Mouse (Mus musculus) layer of hippocampus, postnatal 36 days (tissue): ENCODE measurements at regions not wholly inside any gene's neighbourhood (a gene's known extent, or its start where the extent isn't known, plus 50 kb on each side); places are given as distances from the start of the nearest gene placed in this dataset.

ENCODE experiments used
- DNase-seq, 2 experiments: peaks; one replicate each; pipeline ENCODE4 v3.0.0; 2022

- no peak for DNase-seq
Measured at GRCm38 (mm10) chr13:53902831-53903230, 152.7 kb downstream of the Drd1 start.

GRCm38 (mm10) chr13:53900406-53901025 lies 155.0 kb downstream of the Drd1 start:
- no peak for DNase-seq

- DNase-seq: no peak
Measured at GRCm38 (mm10) chr13:53898351-53898750, 157.2 kb downstream of the Drd1 start.

GRCm38 (mm10) chr13:53897176-53897575 lies 158.3 kb downstream of the Drd1 start:
- no peak for DNase-seq

- DNase-seq: no peak
Measured at GRCm38 (mm10) chr13:53888411-53888810, 167.1 kb downstream of the Drd1 start.

- DNase-seq: no peak
Measured at GRCm38 (mm10) chr13:53885756-53886155, 169.7 kb downstream of the Drd1 start.

- DNase-seq: no peak
Measured at GRCm38 (mm10) chr13:53883206-53883605, 172.3 kb downstream of the Drd1 start.

- no peak for DNase-seq
Measured at GRCm38 (mm10) chr13:53880466-53881250, 174.8 kb downstream of the Drd1 start.

- no peak for DNase-seq
Measured at GRCm38 (mm10) chr13:53875546-53875945, 180.0 kb downstream of the Drd1 start.

- no peak for DNase-seq
Measured at GRCm38 (mm10) chr13:53865323-53865722, 190.2 kb downstream of the Drd1 start.

GRCm38 (mm10) chr13:53862336-53862735 lies 193.2 kb downstream of the Drd1 start:
- DNase-seq: peak; percentile 14 to 21

- DNase-seq: no peak
Measured at GRCm38 (mm10) chr13:53854196-53854595, 201.3 kb downstream of the Drd1 start.

GRCm38 (mm10) chr13:53850146-53850545 lies 205.4 kb downstream of the Drd1 start:
- DNase-seq: no peak

GRCm38 (mm10) chr13:53846221-53846620 lies 209.3 kb downstream of the Drd1 start:
- no peak for DNase-seq

- peak; percentile 40 to 41 for DNase-seq
Measured at GRCm38 (mm10) chr13:53845786-53846185, 209.7 kb downstream of the Drd1 start.

- peak in 1 of 2 experiments; percentile 12 for DNase-seq
Measured at GRCm38 (mm10) chr13:53825957-53826580, 229.4 kb downstream of the Drd1 start.

GRCm38 (mm10) chr13:53822061-53822460 lies 233.4 kb downstream of the Drd1 start:
- no peak for DNase-seq

- peak in 1 of 2 experiments; percentile 11 for DNase-seq
Measured at GRCm38 (mm10) chr13:53815629-53816028, 239.9 kb downstream of the Drd1 start.

GRCm38 (mm10) chr13:53814088-53814487 lies 241.4 kb downstream of the Drd1 start:
- no peak for DNase-seq

GRCm38 (mm10) chr13:53811862-53812261 lies 243.6 kb downstream of the Drd1 start:
- DNase-seq: peak; percentile 23 to 25

GRCm38 (mm10) chr13:53811151-53811550 lies 244.4 kb downstream of the Drd1 start:
- no peak for DNase-seq

- DNase-seq: no peak
Measured at GRCm38 (mm10) chr13:53807791-53808525, 247.5 kb downstream of the Drd1 start.

GRCm38 (mm10) chr13:53805872-53806271 lies 249.6 kb downstream of the Drd1 start:
- DNase-seq: no peak
